Mouse (Mus musculus): ENCODE measurements around the gene Fbll1. TPM values are rescaled to one million over a fixed set of nuclear protein-coding genes. Genes with fewer than 3 reads are reported as not detected.
A peak's percentile ranks its signal among the peaks of the same experiment; 100 is the strongest.

Gene Fbll1
- total RNA-seq, 1 experiment: 0.22 TPM

GRCm38 (mm10) chr11:35840282-35840681 is 41.6 kb upstream of the Fbll1 start:
- peak; percentile 84 for DNase-seq (ENCODE audit: low read depth, low spot score)
- peaks cover 16% of the 10 kb centered on the region; the same call in 1 of the 2 replicates for H3K36me3 ChIP-seq (ENCODE audit: control insufficient read depth, insufficient read depth, low read length, poor library complexity, severe bottlenecking)
- H3K4me3 ChIP-seq (ENCODE audit: insufficient read depth in 1 of 2, low read depth in 1 of 2, low read length in 2 of 2, poor library complexity in 1 of 2, severe bottlenecking in 1 of 2): peak overlapping the region; percentile 35 to 40; a peak in 3 of 4 replicates
- peaks cover 0 to 13% of the 10 kb centered on the region in 2 experiments; a peak in 3 of 4 replicates for H3K4me1 ChIP-seq (ENCODE audit: control insufficient read depth in 2 of 2, insufficient read depth in 2 of 2, low read length in 2 of 2, poor library complexity in 1 of 2)
- TF ChIP-seq HCFC1 (IDR thresholded peaks at IDR 0.05; ENCODE audit: borderline replicate concordance, insufficient read depth, low read length) (0 out of 2 replicates have a peak, but pooled peaks have one; percentile 25), ZNF384 (IDR thresholded peaks at IDR 0.05; ENCODE audit: low read depth, low read length) (no peak), CHD2 (IDR thresholded peaks at IDR 0.05; ENCODE audit: low read depth, low read length) (no peak), MAFK (IDR thresholded peaks at IDR 0.05; ENCODE audit: insufficient read depth, low read depth, low read length) (no peak), ZC3H11A (IDR thresholded peaks at IDR 0.05; ENCODE audit: borderline replicate concordance, low read depth, low read length) (no peak)
- peak overlapping the region; percentile 45 for H3K9ac ChIP-seq (ENCODE audit: insufficient read depth, low read depth, low read length, poor library complexity, severe bottlenecking)
- in situ Hi-C loops (cut with MboI; ENCODE audit: low sequenced_read_pairs in 2 of 2, unreplicated experiment in 2 of 2): no loop called here
- no peaks in the 10 kb centered on the region for H3K9me3 ChIP-seq (ENCODE audit: control insufficient read depth, insufficient read depth, low read depth, low read length)
- H3K27ac ChIP-seq (ENCODE audit: insufficient read depth, low read depth, low read length, poor library complexity, severe bottlenecking): peak overlapping the region; percentile 48

- Histone ChIP-seq H3K9ac (ENCODE audit: insufficient read depth, low read depth, low read length, poor library complexity, severe bottlenecking) (peak overlapping the region; percentile 61), H3K4me3 (ENCODE audit: insufficient read depth in 1 of 2, low read depth in 1 of 2, low read length in 2 of 2, poor library complexity in 1 of 2, severe bottlenecking in 1 of 2) (peak overlapping the region; percentile 17 to 22; a peak in 3 of 4 replicates), H3K27ac (ENCODE audit: insufficient read depth, low read depth, low read length, poor library complexity, severe bottlenecking) (no peak overlapping the region), H3K9me3 (ENCODE audit: control insufficient read depth, insufficient read depth, low read depth, low read length) (no peaks in the 10 kb centered on the region), H3K4me1 (ENCODE audit: control insufficient read depth in 2 of 2, insufficient read depth in 2 of 2, low read length in 2 of 2, poor library complexity in 1 of 2) (peaks cover 0 to 7% of the 10 kb centered on the region in 2 experiments; a peak in 3 of 4 replicates), H3K36me3 (ENCODE audit: control insufficient read depth, insufficient read depth, low read length, poor library complexity, severe bottlenecking) (peaks cover 16% of the 10 kb centered on the region; the same call in 1 of the 2 replicates)
- TF ChIP-seq ZNF384 (IDR thresholded peaks at IDR 0.05; ENCODE audit: low read depth, low read length) (no peak), ZC3H11A (IDR thresholded peaks at IDR 0.05; ENCODE audit: borderline replicate concordance, low read depth, low read length) (no peak), MAFK (IDR thresholded peaks at IDR 0.05; ENCODE audit: insufficient read depth, low read depth, low read length) (no peak), HCFC1 (IDR thresholded peaks at IDR 0.05; ENCODE audit: borderline replicate concordance, insufficient read depth, low read length) (no peak), CHD2 (IDR thresholded peaks at IDR 0.05; ENCODE audit: low read depth, low read length) (no peak)
- in situ Hi-C loops (cut with MboI; ENCODE audit: low sequenced_read_pairs in 2 of 2, unreplicated experiment in 2 of 2): no loop called here
- DNase-seq (ENCODE audit: low read depth, low spot score): peak; percentile 62
Measured at GRCm38 (mm10) chr11:35838345-35839338, 40.0 kb upstream of the Fbll1 start.

GRCm38 (mm10) chr11:35837156-35838126 is 38.8 kb upstream of the Fbll1 start:
- H3K36me3 ChIP-seq (ENCODE audit: control insufficient read depth, insufficient read depth, low read length, poor library complexity, severe bottlenecking): peaks cover 21% of the 10 kb centered on the region
- no peak overlapping the region for H3K9ac ChIP-seq (ENCODE audit: insufficient read depth, low read depth, low read length, poor library complexity, severe bottlenecking)
- TF ChIP-seq ZC3H11A (IDR thresholded peaks at IDR 0.05; ENCODE audit: borderline replicate concordance, low read depth, low read length) (no peak), HCFC1 (IDR thresholded peaks at IDR 0.05; ENCODE audit: borderline replicate concordance, insufficient read depth, low read length) (no peak), ZNF384 (IDR thresholded peaks at IDR 0.05; ENCODE audit: low read depth, low read length) (no peak), MAFK (IDR thresholded peaks at IDR 0.05; ENCODE audit: insufficient read depth, low read depth, low read length) (no peak), CHD2 (IDR thresholded peaks at IDR 0.05; ENCODE audit: low read depth, low read length) (no peak)
- DNase-seq (ENCODE audit: low read depth, low spot score): no peak
- H3K9me3 ChIP-seq (ENCODE audit: control insufficient read depth, insufficient read depth, low read depth, low read length): no peaks in the 10 kb centered on the region
- H3K4me1 ChIP-seq (ENCODE audit: control insufficient read depth in 2 of 2, insufficient read depth in 2 of 2, low read length in 2 of 2, poor library complexity in 1 of 2): peaks cover 2 to 10% of the 10 kb centered on the region in 2 experiments
- no peak overlapping the region for H3K4me3 ChIP-seq (ENCODE audit: insufficient read depth in 1 of 2, low read depth in 1 of 2, low read length in 2 of 2, poor library complexity in 1 of 2, severe bottlenecking in 1 of 2)
- in situ Hi-C loops (cut with MboI; ENCODE audit: low sequenced_read_pairs in 2 of 2, unreplicated experiment in 2 of 2): no loop called here
- H3K27ac ChIP-seq (ENCODE audit: insufficient read depth, low read depth, low read length, poor library complexity, severe bottlenecking): no peak overlapping the region

Data from ES-E14 (cell line).